Mouse (Mus musculus): ENCODE measurements at regions not wholly inside any gene's neighbourhood (a gene's known extent, or its start where the extent isn't known, plus 50 kb on each side); places are given as distances from the start of the nearest gene placed in this dataset.

- H3K27ac ChIP-seq, result peak overlapping the region; percentile 54; the same call in 1 of the 2 replicates
- DNase-seq (ENCODE audit: low spot score), result no peak
- 32% methylated on average over 13 of the region's 13 CpGs for WGBS
- peaks cover 21% of the 10 kb centered on the region for H3K4me1 ChIP-seq
- H3K27me3 ChIP-seq (ENCODE audit: insufficient read depth, poor library complexity, severe bottlenecking), result peaks cover 89% of the 10 kb centered on the region
- no peaks in the 10 kb centered on the region for H3K9me3 ChIP-seq
- H3K36me3 ChIP-seq, result no peaks in the 10 kb centered on the region
- H3K4me3 ChIP-seq, result no peak overlapping the region
Measured at GRCm38 (mm10) chr11:95198196-95198595, 52.1 kb upstream of the Dlx4 start.

DNA sequence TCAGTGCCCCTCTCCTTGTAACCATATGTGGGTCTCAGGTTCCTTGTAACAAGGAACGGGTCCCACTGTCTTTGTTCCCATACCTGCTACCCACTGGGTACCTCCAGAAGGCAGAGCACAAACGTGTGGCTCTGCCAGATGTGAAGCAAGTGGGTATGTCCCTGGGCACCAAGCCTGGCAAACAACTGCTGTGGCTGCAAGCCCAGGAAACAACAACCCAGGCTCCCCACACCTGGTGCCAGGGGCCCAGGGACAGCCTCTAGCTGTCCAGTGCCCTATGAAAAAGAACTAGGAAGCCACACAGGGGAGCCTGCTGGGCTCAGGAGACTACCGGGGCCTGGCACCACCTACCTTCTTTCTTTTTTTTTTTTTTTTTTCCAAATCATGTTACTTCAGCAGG is 54.9 kb upstream of the Dlx4 start:
- H3K4me3 ChIP-seq, result no peak overlapping the region
- 61% methylated on average over 3 of the region's 3 CpGs for WGBS
- no peak overlapping the region for H3K27ac ChIP-seq
- no peaks in the 10 kb centered on the region for H3K36me3 ChIP-seq
- H3K27me3 ChIP-seq (ENCODE audit: insufficient read depth, poor library complexity, severe bottlenecking), result peaks cover 99% of the 10 kb centered on the region
- DNase-seq (ENCODE audit: low spot score), result no peak
- no peaks in the 10 kb centered on the region for H3K9me3 ChIP-seq
- H3K4me1 ChIP-seq, result peaks cover 22% of the 10 kb centered on the region

DNA sequence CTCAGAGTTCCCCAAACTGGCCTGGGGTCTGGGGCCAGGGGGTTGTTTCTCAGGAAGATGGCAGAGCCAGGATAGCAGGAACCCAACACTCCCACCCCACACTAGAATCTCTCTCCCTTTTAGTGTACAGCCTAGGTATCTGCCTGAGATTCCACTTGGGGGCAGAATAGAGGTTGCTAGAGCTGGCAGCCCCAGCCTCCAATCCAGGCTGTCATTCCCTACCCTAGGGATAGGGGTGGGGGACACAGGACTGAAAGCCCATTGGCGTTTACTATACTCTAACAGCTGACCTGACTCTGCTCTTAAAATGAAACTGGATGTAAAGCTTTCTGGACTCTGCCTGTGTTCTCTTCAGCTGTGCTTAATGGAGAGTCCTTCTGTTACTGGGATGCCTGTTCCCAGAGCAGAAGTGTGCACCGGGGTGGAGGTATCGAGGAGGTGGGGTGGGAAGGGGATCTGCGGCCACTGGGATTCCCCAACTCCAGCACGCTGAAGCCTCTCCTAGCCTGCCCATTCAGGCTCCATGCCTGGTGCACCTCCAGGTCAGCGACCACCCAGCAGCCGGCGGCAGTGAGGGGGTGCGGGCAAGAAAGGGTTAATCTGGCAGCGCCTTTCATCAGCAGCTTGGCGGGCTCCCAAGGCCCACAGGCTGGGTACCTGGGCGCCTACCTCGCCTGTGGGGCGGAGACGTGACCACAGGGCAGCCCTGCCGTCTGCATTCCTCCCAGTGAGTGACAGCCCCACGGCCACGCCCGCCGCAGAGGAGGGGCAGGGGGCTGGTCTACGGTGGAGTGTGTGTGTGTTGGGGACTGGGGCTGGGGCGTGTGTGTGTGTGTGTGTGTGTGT is 50.9 kb upstream of the Tac4 start:
- Histone ChIP-seq H3K36me3 (no peaks in the 10 kb centered on the region), H3K27ac (peak overlapping the region; percentile 82), H3K9me3 (no peaks in the 10 kb centered on the region), H3K27me3 (ENCODE audit: insufficient read depth, poor library complexity, severe bottlenecking) (peaks cover 70% of the 10 kb centered on the region), H3K4me3 (peak overlapping the region; percentile 61), H3K4me1 (peaks cover 44% of the 10 kb centered on the region)
- DNase-seq (ENCODE audit: low spot score), result peak; percentile 87
- WGBS, result 2% methylated on average over 22 of the region's 22 CpGs

DNA sequence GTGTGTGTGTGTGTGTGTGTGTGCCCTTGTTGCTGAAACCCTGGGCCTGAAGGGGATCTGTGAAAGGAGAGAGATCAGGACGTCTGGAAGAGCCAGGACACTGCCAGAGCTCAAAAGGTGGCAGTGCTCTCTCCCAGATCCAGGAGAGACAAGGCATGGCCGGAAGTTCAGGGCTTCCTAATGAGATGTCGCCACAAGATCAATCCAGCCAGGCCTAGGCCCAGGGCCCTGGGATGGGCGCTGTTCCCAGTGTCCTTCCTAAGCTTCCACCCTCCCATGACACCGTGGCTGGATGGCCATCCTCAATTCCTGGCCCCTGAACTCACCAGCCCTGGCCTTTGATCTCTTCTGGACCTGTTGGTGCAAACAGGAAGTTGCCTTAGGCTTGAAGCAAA is 50.3 kb upstream of the Tac4 start:
- DNase-seq (ENCODE audit: low spot score), result no peak
- peak overlapping the region; percentile 82 for H3K27ac ChIP-seq

More for the DNA sequence above, 50.3 kb upstream of the Tac4 start:
- peaks cover 70% of the 10 kb centered on the region for H3K27me3 ChIP-seq (ENCODE audit: insufficient read depth, poor library complexity, severe bottlenecking)
- WGBS, result 16% methylated on average over 5 of the region's 5 CpGs
- peak overlapping the region; percentile 61 for H3K4me3 ChIP-seq
- H3K36me3 ChIP-seq, result no peaks in the 10 kb centered on the region
- H3K4me1 ChIP-seq, result peaks cover 40% of the 10 kb centered on the region
- H3K9me3 ChIP-seq, result no peaks in the 10 kb centered on the region

Measured in heart, embryonic 10.5 days (tissue).